Mouse (Mus musculus): ENCODE measurements around the gene Duoxa1.
"Not testable (repeated sequence)": the region's sequence is repeated elsewhere in the genome, so short reads cannot be mapped to it uniquely, and the experiment has no call there.

The Duoxa1 gene

DNA sequence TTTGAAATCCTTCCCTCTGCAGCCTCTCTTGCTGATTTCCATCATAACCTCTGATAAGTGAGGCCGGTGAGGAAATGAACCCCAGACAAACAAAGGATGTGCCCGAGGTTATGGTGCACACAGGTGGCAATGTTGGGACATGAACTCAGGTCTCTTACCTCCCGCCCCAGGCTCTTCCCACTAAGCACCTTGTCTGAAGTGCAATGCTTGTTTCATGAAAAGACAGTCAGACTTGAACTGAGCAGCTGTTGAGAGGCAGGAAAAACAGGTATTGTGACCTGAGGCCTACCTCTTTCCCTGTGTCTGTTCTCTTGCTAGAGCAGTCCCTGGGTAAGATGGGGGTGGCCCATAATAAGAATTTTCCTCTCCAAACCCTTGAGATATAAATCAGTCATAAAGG is 18.7 kb upstream of the Duoxa1 start:
- in situ Hi-C loops (cut with MboI; ENCODE audit: low sequenced_read_pairs), result no loop called here

DNA sequence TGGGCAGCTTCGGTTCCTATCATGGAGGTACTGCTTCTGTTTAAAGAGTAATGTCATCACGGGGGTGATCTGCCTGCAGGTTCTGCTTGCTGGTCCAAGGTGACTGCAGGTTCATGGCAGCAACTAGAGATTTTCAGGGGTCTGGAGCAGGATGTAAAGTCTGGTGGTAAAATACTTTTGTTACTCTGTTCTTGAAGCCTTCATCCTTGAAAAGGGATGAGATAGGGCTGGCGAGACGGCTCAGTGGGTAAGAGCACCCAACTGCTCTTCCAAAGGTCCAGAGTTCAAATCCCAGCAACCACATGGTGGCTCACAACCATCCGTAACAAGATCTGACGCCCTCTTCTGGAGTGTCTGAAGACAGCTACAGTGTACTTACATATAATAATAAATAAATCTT is 16.8 kb upstream of the Duoxa1 start:
- in situ Hi-C loops (cut with MboI; ENCODE audit: low sequenced_read_pairs), result not testable (repeated sequence)

DNA sequence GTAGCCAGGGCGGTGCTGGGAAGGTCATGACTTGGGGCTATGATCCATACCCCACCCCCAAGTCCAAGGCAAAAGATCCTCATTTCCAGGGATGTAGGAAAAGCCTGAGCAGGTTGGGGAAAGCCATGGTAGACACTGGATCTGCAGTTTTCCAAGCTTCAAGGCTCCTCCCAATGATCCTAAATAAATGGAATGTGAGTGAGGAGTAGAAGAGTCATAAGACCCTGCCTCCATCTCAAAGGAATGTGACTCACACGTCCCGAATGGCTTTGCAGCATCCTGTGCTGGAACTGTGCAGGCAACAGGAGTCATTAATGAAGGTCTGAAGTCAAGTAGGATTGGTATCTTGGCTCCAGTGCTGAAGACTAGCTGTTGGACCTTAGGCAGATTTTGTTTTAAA is 14.5 kb upstream of the Duoxa1 start:
- in situ Hi-C loops (cut with MboI; ENCODE audit: low sequenced_read_pairs), result no loop called here

DNA sequence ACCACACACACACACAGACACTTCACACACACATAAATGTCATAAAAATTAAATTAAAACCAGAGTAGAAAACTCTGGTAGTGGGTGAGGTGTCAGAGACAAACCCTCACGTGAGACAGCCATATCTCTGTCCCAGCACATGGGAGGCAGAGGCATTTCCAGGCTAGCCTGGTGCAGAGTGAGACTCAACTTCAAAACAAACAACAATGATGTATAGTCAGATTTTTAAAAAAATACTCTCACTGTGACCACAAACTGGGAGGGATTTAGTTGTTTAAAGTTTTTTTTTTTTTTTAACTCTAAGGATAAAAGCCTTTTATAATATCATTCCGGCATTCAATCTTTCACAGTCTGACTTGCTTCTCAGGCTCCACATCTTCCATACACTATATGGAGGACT is 11.8 kb upstream of the Duoxa1 start:
- in situ Hi-C loops (cut with MboI; ENCODE audit: low sequenced_read_pairs), result no loop called here

DNA sequence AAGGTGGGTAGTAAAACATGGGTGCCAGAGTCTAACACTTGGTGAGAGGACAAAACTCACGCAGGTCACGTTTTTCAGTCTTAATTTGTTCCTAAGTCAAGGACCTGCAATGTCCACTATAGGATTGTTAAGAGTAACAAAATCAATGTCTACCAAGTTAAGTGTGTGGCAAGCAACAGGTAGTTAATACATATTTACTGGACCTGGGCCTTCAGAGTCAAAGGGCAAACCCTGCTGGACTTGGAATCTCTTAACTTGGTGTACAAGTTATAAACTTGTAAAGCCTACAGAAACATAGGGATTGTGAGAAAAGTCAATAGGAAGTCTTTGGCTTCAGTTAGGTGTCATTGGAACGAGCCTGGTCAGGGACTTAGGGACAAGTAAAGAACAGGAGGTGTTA is 11.1 kb upstream of the Duoxa1 start:
- in situ Hi-C loops (cut with MboI; ENCODE audit: low sequenced_read_pairs), result no loop called here

DNA sequence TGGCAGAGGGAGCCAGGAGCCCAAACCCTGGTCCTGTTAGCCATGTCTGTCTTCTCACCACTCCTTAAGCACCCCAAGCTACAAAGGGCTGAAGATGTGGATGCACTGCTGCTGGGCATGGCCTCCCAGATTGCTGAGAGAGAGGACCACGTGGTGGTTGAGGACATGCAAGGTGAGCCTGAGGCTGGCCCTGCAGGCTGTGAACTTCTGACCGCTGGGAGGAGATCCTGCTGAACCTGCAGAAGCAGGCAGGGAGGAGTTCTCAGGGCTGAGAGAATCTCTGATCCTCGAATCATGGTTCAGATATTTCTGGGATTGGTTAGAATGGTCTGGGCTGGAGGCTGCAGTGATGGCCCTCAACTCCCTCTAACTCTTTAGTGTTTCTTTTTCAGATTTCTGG is 10.4 kb upstream of the Duoxa1 start:
- in situ Hi-C loops (cut with MboI; ENCODE audit: low sequenced_read_pairs), result no loop called here

DNA sequence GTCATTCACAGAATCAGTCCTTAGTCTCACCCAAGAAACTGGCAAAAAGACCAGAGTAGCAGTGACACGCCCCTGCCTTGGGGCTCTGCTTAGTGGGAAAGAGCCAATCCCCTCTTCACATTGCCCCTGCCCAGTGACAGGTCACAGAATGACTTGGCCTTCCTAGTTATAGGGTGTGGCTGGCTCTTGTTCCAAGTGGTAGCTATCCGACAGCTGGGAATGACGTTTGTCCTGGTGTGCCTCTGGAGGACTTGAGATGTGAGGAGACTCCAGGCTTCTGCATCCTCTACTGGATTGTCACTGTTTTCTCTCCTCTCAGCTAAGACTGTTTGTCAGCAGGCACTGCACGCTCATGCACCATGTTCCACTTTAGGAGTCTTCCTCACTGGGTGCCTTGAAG is 3.9 kb upstream of the Duoxa1 start:
- in situ Hi-C loops (cut with MboI; ENCODE audit: low sequenced_read_pairs), result no loop called here

DNA sequence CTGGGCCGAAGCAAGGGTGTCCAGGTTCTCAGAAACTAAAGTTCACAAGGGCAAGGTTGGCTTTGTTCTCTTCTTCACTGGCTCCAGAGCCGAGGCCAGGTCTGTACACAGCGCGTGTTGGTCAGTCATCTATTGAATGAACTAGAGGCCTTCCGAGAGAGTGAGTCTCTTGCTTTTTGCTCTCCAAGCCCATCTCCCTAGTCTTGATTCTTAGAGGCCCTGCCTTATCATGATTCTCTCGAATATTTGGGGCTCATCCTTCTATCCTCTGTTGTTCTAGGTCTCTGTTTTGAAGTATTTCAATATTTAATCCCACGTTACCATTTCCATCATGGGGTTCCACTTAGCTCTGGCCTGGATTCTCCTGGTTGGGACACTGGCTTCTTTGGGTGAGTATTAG is 1.8 kb upstream of the Duoxa1 start, which contains the start of gene Duox1:
TSS of gene Duox1 (plus strand) at position 301 of the 400 bp plus-strand sequence.
- in situ Hi-C loops (cut with MboI; ENCODE audit: low sequenced_read_pairs), result no loop called here

DNA sequence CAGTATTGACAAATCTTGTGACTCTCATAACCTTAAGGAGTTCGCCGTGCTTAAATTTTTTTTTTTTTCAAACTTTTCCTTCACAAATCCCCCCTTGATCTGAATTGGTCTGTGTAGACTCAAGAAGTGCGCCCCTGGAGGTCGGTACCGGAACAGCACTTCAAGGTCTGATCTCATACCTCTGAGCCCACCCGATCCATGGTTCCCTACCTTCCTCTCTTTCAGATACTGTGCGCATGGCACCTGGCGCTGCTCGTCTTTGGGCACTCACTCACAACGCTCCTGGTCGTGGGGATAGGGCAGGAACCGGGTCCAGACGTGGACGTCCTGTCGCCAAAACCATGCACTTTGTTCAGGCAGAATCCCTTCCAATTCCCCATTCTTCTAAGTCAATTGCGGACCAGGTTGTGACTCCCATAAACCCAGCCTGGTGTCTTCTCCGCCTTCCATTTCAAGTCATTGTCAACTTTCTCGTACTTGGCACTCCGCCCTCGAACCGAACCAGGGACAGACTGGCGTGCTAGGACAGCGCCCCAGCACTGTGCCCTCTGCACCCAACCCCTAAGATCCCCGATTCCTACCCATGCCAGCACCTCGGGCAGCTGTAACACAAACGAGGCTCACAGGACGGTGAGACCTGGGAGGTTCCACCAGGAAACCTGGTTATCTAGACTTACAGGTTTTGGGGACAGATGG is 660 bp downstream of the Duoxa1 start:
- in situ Hi-C loops (cut with MboI; ENCODE audit: low sequenced_read_pairs), result no loop called here

DNA sequence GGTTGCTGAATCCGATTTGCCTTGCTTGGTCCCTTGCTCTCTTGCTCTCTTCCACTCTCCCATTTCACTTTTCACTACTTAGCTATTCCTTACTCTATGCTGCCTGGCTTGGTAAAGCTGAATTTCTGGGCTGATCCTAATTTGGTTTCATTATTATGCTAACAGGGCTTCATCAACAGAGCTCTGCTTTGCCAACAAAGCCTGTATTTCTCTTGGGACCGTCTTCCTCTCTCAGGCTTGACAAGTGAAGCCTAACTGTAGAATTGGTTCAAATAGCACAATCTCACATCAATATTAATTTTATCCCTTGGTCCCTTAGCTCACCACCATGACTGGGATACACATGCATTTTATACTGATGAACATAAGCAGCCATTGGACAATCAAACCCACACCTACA is 2.0 kb downstream of the Duoxa1 start:
- in situ Hi-C loops (cut with MboI; ENCODE audit: low sequenced_read_pairs), result no loop called here

DNA sequence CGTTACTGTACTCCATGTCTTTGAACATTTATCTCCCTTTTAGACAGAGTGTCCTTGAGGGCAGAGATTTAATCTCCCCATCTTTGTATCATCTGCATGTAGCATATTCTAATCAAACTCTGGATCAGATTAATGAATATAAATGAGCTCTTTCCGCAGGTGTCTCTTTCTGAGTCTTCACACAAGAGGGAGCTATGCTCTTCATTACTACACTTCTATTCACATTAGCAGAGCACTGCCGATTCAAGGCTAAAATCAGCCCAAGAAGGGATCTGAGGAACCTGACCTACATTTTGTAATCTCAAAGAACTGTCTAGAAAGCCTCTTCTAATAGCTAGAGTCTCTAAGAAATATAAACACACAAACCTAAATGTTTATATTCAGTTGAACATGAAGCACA is 3.9 kb downstream of the Duoxa1 start:
- in situ Hi-C loops (cut with MboI; ENCODE audit: low sequenced_read_pairs), result no loop called here

DNA sequence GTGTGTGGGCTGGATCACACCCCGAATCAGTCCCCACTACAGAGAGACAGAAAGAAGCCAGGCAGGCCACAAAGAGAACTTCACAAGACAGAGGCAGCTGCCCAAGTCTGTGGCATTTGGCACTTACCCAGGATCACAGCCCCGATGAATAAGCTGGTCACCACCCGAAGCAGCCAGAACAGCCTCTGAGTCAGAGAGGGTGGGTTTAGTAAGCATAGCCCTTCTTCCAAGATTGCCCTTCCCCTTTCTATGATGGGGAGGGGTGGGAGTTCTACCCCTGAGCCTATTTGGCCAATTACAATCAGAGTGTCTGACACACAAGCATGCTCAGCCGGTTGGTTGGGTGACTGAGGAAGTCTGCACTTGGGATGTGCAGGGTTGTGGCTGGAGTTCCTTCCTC is 7.3 kb downstream of the Duoxa1 start:
- in situ Hi-C loops (cut with MboI; ENCODE audit: low sequenced_read_pairs), result no loop called here

DNA sequence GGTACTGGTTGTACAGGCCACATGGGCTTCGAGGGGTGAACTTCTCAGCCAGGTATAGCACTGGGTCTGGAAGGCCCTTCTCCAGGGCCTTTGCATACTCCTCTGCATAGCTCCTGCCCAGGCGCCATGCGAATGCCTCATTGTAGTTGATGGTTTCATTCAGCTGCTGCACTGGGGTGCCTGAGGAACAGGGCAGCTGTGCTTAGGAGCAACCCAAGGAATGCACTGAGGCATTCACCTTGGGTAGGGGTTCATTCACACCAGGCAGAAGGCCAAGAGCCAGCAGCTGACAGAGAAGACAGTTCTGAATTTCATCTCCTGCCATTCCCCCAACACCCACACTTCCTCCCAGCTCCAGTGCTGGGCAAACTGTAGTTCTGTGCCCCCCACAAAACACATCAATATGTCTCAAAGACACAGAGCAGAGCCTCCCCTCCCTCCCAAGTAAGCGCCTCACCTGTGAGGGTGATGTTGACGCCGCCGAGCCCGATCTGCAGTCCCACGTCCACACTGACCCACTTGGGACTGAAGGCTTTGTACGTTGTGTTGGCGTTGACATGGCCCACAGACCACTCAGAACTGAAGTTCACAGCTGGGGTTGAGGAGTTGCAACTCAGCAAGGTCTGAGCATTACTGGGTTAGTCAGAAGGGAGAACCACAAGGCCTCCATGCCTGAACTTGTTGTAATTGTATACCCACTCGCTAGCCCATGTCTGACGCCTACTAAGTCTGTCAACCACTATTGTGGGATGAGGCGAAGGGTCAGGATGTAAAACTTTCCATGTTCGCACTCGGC is 8.2 kb downstream of the Duoxa1 start:
- in situ Hi-C loops (cut with MboI; ENCODE audit: low sequenced_read_pairs), result no loop called here

DNA sequence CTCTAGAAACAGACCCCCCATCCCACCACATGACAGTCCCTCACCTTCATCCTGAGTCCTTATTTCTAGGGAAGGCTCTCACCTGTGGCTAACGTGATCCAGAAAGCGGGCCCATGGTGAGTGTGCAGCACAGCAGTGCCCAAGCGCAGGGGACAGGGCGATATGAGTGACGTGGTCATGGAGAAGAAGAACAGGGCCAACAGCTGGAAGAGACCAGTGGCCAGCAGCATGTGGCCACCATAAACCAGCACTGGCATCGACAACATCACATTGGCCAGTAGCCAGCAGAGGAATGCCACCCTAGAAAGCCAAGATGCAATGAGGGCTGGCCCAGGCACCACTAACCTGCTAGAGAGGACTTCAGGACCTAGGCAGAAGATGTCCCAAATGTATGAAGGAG is 9.0 kb downstream of the Duoxa1 start:
- in situ Hi-C loops (cut with MboI; ENCODE audit: low sequenced_read_pairs), result no loop called here

DNA sequence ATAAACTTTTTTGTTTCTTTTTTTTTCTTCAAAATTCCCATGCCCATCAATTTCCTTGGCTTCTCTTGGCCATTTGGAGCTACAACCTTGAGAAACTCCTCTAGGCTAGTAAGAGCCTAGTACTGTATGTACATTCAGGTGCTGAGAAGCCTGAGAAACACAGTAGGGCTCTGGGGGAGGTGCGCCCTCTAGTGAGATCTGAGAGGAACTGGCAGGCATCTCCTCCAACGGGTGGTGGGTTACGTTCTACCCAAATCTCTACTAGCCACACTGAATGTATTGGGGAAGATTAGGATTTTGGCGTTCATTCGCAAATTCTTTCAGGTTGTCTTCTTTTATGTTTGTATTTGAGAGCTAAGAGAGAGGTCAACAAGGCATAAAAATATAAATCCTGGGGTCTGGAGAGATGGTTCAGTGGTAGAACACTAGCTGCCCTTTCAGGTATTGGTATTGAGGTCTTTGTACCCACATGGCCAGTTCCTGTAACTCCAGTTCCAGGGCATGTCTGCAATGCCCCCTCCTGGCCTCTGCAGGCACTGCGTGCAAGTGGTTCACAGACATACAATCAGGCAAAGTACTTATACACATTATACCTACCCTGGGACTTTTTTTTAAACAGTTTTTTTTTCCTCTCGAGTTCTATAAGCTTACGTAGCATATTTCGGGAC is 10.8 kb downstream of the Duoxa1 start:
- in situ Hi-C loops (cut with MboI; ENCODE audit: low sequenced_read_pairs), result no loop called here

DNA sequence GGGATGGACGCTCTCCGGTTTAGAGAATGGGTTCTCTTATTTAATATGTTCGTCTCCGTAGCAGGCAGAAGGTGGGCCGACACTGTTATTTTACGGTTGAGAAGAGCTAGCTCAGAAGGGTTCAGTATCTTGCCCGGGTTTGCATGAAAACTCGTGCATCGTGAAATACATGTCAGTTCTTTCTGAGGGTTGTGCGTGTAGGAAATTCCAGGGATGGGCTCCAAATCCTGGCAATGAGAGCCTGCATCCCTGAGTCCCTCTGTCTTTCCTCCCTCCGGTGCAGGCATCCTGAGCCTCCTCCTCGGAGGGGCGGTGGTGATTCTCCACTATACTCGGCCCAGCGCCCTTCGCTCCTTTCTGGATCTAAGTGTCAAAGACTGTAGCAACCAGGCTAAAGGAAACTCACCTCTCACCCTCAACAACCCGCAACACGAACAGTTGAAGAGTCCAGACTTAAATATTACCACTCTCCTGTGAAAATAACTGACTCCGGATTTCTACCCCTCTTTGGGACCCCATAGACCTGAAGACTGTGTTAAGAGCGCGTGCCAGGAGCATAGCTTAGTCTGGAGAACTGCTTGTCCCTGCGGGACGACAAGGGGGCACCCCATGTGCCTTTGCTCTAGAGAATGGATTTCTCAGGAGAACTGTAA is 11.5 kb downstream of the Duoxa1 start:
- in situ Hi-C loops (cut with MboI; ENCODE audit: low sequenced_read_pairs), result no loop called here

DNA sequence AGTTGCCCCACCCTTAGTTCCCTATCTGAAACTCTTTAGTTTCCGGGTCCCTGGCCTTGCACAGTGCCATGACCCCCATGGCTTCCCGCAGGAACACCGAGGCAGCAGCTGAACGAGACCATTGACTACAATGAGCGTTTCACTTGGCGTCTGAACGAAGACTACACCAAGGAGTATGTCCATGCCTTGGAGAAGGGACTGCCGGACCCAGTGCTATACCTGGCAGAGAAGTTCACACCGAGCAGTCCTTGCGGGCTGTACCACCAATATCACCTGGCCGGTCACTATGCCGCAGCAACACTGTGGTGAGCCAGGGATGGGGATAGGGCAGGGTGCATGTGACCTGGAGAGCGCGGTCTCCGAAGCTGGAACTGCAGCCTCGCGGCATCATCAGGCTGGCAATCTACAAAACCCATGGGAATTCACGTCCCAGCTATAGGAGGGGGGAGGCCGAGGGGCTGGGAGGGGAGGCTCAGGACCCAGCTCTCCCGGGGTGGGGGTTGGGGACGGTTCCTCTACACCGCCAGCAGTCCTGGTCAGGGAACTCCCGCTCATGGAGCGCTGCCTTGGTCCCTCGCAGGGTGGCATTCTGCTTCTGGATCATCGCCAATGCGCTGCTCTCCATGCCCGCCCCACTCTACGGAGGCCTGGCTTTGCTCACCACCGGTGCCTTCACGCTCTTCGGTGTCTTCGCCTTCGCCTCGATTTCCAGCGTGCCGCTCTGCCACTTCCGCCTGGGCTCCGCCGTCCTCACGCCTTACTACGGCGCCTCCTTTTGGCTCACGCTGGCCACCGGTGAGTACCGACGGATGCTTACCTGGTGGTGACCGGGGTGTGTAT is 12.2 kb downstream of the Duoxa1 start:
- in situ Hi-C loops (cut with MboI; ENCODE audit: low sequenced_read_pairs), result no loop called here

DNA sequence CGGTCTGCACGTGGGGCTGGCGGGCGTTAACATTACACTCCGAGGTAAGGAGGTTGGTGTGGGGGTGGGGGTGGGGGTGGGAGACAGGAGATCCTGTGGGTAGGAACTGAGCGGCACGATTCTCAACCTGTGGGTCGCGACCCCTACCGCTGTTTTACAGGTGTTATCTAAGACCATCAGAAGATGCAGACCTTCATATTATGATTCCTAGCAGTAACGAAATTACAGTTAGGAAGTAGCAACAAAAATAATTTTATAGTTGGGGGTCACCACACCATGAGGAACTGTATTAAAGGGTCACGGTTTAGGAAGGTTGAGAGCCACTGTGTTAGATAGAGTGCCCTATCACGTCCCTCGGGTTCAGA is 12.9 kb downstream of the Duoxa1 start:
- in situ Hi-C loops (cut with MboI; ENCODE audit: low sequenced_read_pairs), result no loop called here

DNA sequence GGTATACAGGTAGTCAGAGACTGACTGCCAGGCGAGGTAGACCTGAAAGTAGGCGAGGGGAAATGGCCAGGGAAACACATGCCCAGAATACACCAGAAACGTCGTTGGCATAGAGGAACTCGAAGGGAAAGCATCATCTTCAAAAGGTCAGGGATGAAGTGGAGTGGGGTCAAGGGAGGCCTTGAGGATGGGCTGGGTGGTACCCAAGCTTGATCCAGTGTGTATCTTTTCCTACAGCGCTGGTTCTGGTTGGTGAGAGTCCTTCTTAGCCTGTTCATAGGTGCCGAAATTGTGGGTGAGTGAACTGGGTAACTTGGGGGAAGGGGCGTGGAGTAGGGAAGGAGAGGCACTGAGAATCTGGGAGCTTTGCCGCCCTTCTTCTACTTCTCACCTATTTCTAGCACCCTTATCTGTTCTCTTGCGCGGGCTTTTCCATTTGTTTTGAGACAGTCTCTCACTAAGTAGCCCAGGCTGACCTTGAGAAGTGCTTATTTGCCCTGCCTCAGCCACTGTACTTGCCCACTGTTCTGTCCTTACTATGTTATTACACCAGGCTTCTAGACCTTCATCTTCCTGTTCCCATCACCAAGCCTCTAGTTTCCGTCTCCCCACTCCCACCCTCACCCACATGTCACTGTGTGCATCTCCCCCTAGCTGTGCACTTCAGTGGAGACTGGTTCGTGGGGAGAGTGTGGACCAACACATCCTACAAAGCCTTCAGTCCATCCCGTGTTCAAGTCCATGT is 13.4 kb downstream of the Duoxa1 start:
- in situ Hi-C loops (cut with MboI; ENCODE audit: low sequenced_read_pairs), result no loop called here
